Mouse (Mus musculus): Measurements from ENCODE around the gene Psd. TPM values are rescaled to one million over a fixed set of nuclear protein-coding genes. Genes with fewer than 3 reads are reported as not detected.

Gene Psd
- polyA plus RNA-seq (2014; fragmentation: Illumina TruSeq; extraction: RNeasy Lipid Tissue Mini Kit (QIAGEN cat#74804); ENCODE audit: low read depth, low replicate concordance) = not detected

DNA sequence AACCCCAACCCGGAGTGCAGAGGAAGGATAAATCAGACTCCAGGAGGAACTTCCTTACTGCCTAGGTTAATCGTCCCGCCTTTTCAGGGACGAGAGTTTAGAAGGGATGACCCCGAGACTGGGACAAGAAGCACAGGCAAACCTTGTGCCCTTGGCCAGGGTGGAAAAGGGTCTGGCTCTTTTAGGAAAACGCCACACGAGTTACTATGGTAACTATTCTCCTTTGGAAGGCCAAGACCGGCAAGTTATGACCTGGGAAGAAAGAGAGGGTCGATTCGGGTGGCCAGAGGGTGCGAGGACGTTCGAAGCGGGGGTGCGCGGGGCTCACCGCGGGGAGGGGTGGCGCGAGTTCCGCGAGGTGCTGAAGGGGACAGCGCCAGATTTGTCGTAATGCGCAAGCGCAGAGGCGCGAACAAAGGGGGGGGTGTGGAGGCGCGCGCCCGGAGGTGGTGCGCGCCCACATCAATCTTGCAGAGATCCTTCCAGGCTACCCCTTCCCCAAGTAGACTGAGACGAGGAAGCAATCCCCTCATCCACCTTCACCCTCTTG is at the start of gene Psd:
Gene Psd, minus strand, starts transcription at position 401 of the 550 bp plus-strand sequence.

DNA sequence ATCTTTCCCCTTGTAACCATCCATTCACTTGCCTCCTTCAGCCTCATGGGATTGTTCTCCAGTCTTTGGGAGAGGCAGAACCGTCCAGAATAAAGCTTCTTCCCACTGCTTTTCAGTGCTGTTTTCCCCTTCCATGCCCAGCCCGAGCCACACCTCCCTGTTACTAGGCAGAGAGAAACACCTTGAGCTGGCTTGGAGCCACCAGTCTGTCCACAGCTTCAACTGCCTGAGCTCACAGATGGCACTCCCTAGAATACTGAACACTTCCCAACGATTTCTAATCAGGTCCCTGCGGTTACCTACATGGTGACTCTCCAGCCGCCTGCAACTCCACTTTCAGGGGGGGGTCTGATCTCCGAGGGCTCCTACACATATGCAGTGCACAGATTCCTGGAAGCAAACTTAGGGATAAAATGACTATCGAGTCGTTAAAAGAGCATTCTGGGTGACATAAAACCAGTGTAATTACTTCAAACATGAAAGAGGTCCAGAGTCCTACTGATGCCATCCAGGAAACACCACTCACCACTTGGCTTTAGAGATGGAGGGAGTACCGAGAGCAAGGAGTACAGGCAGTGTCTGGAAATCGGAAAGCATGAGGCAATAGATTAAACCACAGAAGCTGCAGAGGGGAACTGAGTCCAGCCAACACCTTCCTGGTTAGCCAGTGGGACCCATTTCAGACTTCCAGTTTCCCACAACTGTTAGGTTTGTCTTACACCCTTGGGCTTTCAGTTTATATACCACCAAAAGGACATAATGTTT is 23.4 kb upstream of the Psd start, which contains the start of gene 2310034G01Rik:
Gene 2310034G01Rik, minus strand, starts transcription at position 135 of the 765 bp plus-strand sequence.

DNA sequence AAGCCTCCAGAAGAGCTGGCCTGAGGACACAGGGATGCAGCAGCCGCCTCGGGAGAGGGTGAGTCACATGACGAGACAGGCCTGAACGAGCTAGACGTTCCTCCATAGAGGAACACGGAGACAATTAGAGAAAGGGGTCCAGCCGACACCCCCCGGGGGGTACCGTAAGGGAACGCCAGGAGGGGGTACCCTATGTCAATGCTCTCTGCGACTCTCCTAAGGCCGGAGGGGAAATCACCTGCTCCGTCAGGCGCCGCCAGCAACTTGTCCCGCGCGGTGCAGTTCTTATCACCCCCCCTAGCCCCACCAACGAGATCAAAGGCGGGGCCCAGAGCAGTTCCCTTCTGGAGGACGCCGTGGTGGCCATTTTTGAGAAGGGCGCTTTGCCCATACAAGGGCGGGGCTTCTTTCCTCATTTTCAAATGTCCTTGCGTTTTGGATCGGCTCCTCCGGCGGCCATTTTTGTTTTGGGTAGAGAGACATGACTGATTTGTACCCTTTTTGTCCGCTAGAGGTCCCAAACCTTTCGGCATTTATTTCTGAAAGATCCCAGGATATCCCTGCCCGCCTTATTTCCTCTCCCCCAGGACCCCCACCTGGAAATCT is 11.5 kb upstream of the Psd start, which contains the start of gene Cuedc2:
Gene Cuedc2, minus strand, starts transcription at position 372 of the 606 bp plus-strand sequence.

DNA sequence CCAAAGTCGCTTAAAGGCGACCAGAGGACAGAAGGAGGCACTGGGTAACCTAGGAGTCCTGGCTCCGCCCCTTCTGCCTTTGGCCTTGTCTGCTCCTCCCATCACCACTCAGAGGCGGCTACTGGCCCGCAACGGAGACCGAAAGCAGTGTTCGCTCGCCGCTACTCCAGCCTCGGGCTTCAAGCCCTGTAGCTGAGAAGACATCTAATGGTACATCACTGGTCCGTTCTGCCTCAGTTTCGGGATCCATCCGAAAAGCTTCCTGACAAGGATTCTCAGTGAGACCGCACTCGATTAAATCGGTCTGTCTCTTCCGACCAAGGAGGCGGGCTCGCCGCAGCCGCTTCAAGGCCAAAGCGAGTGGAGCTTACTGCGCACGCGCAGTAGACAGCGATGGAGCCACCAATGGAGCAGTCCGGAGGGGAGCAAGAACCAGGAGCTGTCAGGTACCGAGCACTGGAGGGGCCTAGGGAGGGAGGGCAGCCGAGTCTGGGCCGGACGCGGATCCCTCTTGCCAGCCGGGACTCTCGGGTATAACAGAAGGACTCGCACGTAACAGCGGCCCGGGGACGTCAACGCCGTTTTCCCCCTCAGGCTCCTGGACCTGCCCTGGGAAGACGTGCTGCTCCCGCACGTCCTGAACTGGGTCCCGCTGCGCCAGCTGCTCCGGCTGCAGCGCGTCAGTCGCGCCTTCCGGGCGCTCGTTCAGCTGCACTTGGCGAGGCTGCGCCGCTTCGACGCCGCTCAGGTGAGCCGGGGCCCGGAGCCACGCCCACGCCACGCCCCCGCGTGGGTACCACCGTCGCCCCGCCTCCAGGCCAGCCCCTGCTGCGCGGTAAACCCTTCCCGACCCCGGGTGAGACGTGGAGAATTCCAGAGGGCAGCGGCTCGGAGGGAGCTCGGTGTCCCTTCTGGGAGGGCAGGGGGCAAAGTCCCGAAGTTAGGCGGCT is 1.4 kb upstream of the Psd start, which contains the start of gene Fbxl15:
Gene Fbxl15, plus strand, starts transcription at position 104 of the 950 bp plus-strand sequence.

DNA sequence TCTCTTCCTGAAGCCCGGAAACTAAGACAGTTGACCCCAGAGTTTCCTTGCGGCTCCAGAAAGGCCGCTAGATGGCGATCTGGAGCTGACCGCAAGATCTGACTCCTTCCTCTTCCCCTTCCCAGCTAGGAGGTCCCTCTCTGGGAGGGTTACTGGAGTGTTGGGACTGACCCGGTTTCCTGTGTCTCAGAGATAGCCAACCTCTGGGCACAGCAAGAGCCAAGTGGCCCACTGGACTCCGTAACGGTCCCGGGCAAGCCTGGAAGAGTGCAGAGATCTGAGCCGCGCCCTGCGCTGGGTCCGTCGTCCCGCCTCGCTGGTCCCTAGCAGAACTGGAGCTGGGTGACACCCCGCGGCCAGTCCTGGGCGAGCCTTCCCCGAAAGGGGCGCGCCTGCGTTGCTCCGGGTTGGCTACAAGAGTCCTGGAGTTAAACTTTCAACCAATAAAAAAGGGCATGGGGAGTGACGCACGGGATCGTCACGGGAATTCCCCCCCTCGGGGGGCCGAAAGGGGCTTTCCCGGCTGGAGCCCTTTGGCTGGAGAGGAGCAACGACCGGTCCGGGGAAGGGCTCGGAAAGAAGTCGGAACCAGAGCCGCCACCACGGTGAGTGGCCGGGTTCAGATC is 22.6 kb downstream of the Psd start, which contains the start of gene Nfkb2:
Gene Nfkb2, plus strand, starts transcription at position 105 of the 626 bp plus-strand sequence.

Other genes starting within 250 kb of the Psd start
- gene Elovl3, start 195.3 kb downstream of the Psd start, polyA plus RNA-seq (2014; fragmentation: Illumina TruSeq; extraction: RNeasy Lipid Tissue Mini Kit (QIAGEN cat#74804); ENCODE audit: low read depth, low replicate concordance) = 15.9 TPM
- not detected for gene Pitx3, start 178.8 kb downstream of the Psd start, polyA plus RNA-seq (2014; fragmentation: Illumina TruSeq; extraction: RNeasy Lipid Tissue Mini Kit (QIAGEN cat#74804); ENCODE audit: low read depth, low replicate concordance)
- gene Gbf1, start 174.6 kb downstream of the Psd start, polyA plus RNA-seq (2014; fragmentation: Illumina TruSeq; extraction: RNeasy Lipid Tissue Mini Kit (QIAGEN cat#74804); ENCODE audit: low read depth, low replicate concordance) = 32.4 TPM
- gene Nfkb2, start 22.8 kb downstream of the Psd start, polyA plus RNA-seq (2014; fragmentation: Illumina TruSeq; extraction: RNeasy Lipid Tissue Mini Kit (QIAGEN cat#74804); ENCODE audit: low read depth, low replicate concordance) = 0.93 TPM
- not detected for gene Fbxl15, start 1.0 kb upstream of the Psd start, polyA plus RNA-seq (2014; fragmentation: Illumina TruSeq; extraction: RNeasy Lipid Tissue Mini Kit (QIAGEN cat#74804); ENCODE audit: low read depth, low replicate concordance)
- gene Cuedc2, start 11.5 kb upstream of the Psd start, polyA plus RNA-seq (2014; fragmentation: Illumina TruSeq; extraction: RNeasy Lipid Tissue Mini Kit (QIAGEN cat#74804); ENCODE audit: low read depth, low replicate concordance) = 7.5 TPM
- gene Mfsd13a, start 14.0 kb upstream of the Psd start, polyA plus RNA-seq (2014; fragmentation: Illumina TruSeq; extraction: RNeasy Lipid Tissue Mini Kit (QIAGEN cat#74804); ENCODE audit: low read depth, low replicate concordance) = 0.58 TPM
- gene 2310034G01Rik, start 23.1 kb upstream of the Psd start, polyA plus RNA-seq (2014; fragmentation: Illumina TruSeq; extraction: RNeasy Lipid Tissue Mini Kit (QIAGEN cat#74804); ENCODE audit: low read depth, low replicate concordance) = 1.2 TPM
- 56.5 TPM for gene Actr1a, start 68.6 kb upstream of the Psd start, polyA plus RNA-seq (2014; fragmentation: Illumina TruSeq; extraction: RNeasy Lipid Tissue Mini Kit (QIAGEN cat#74804); ENCODE audit: low read depth, low replicate concordance)
- gene Sufu, start 69.7 kb upstream of the Psd start, polyA plus RNA-seq (2014; fragmentation: Illumina TruSeq; extraction: RNeasy Lipid Tissue Mini Kit (QIAGEN cat#74804); ENCODE audit: low read depth, low replicate concordance) = 6.1 TPM
- gene Trim8, start 174.5 kb upstream of the Psd start, polyA plus RNA-seq (2014; fragmentation: Illumina TruSeq; extraction: RNeasy Lipid Tissue Mini Kit (QIAGEN cat#74804); ENCODE audit: low read depth, low replicate concordance) = 6.5 TPM
- gene Arl3, start 246.0 kb upstream of the Psd start, polyA plus RNA-seq (2014; fragmentation: Illumina TruSeq; extraction: RNeasy Lipid Tissue Mini Kit (QIAGEN cat#74804); ENCODE audit: low read depth, low replicate concordance) = 130 TPM
- gene Sfxn2, start 246.2 kb upstream of the Psd start, polyA plus RNA-seq (2014; fragmentation: Illumina TruSeq; extraction: RNeasy Lipid Tissue Mini Kit (QIAGEN cat#74804); ENCODE audit: low read depth, low replicate concordance) = 6.8 TPM